Mouse (Mus musculus): ENCODE measurements around the gene Ar.

Ar gene

GRCm38 (mm10) chrX:98148531-98149342 lies at the start of gene Ar:
Gene Ar, plus strand, starts transcription at chrX:98148769.
- ChIA-PET POLR2A (interaction anchor here in 1 of 4 experiments (0.6 kb wide), 2 partner anchors 21 to 746 kb away, joined by 3 read pairs; no protein-coding TSS in a partner anchor), CTCF (no interaction called here)

GRCm38 (mm10) chrX:98149724-98150392 lies 1.3 kb downstream of the Ar start:
- ChIA-PET POLR2A (interaction anchor here in 1 of 4 experiments (0.7 kb wide), 1 partner anchor 1407 kb away, joined by 3 read pairs; no protein-coding TSS in a partner anchor), CTCF (no interaction called here)

- POLR2A ChIA-PET, result interaction anchor here in 1 of 4 experiments (0.6 kb wide), 1 partner anchor 564 kb away, joined by 4 read pairs; no protein-coding TSS in a partner anchor
- CTCF ChIA-PET, result no interaction called here
Observed at GRCm38 (mm10) chrX:98150393-98151119, 2.0 kb downstream of the Ar start.

- ChIA-PET POLR2A (no interaction called here), CTCF (no interaction called here)
Observed at GRCm38 (mm10) chrX:98189759-98190158, 41.2 kb downstream of the Ar start.

GRCm38 (mm10) chrX:98205766-98206165 lies 57.2 kb downstream of the Ar start:
- ChIA-PET CTCF (no interaction called here), POLR2A (no interaction called here)

- POLR2A ChIA-PET, result no interaction called here
- CTCF ChIA-PET, result no interaction called here
Observed at GRCm38 (mm10) chrX:98207166-98207565, 58.6 kb downstream of the Ar start.

- POLR2A ChIA-PET, result interaction anchor here in 1 of 4 experiments (0.7 kb wide), 1 partner anchor 167 kb away, joined by 3 read pairs; no protein-coding TSS in a partner anchor
- CTCF ChIA-PET, result interaction anchor here in 1 of 4 experiments (0.5 kb wide), 1 partner anchor 134 kb away, joined by 5 read pairs; no protein-coding TSS in a partner anchor
Observed at GRCm38 (mm10) chrX:98216103-98216502, 67.5 kb downstream of the Ar start.

GRCm38 (mm10) chrX:98239011-98239410 lies 90.4 kb downstream of the Ar start:
- ChIA-PET CTCF (no interaction called here), POLR2A (no interaction called here)

GRCm38 (mm10) chrX:98245108-98245507 lies 96.5 kb downstream of the Ar start:
- ChIA-PET CTCF (no interaction called here), POLR2A (no interaction called here)

GRCm38 (mm10) chrX:98248363-98248762 lies 99.8 kb downstream of the Ar start:
- POLR2A ChIA-PET, result no interaction called here

GRCm38 (mm10) chrX:98259620-98260019 lies 111.1 kb downstream of the Ar start:
- POLR2A ChIA-PET, result no interaction called here
- CTCF ChIA-PET, result no interaction called here

More at GRCm38 (mm10) chrX:98248363-98248762, 99.8 kb downstream of the Ar start:
- CTCF ChIA-PET, result no interaction called here

GRCm38 (mm10) chrX:98265755-98266154 lies 117.2 kb downstream of the Ar start:
- ChIA-PET CTCF (no interaction called here), POLR2A (no interaction called here)

- POLR2A ChIA-PET, result no interaction called here
- CTCF ChIA-PET, result no interaction called here
Observed at GRCm38 (mm10) chrX:98271361-98271760, 122.8 kb downstream of the Ar start.

GRCm38 (mm10) chrX:98291763-98292162 lies 143.2 kb downstream of the Ar start:
- CTCF ChIA-PET, result no interaction called here
- POLR2A ChIA-PET, result no interaction called here

- ChIA-PET POLR2A (no interaction called here), CTCF (no interaction called here)
Observed at GRCm38 (mm10) chrX:98300685-98301084, 152.1 kb downstream of the Ar start.

GRCm38 (mm10) chrX:98301924-98302323 lies 153.4 kb downstream of the Ar start:
- POLR2A ChIA-PET, result no interaction called here
- CTCF ChIA-PET, result no interaction called here

GRCm38 (mm10) chrX:98315961-98316360 lies 167.4 kb downstream of the Ar start:
- CTCF ChIA-PET, result no interaction called here
- POLR2A ChIA-PET, result no interaction called here

- POLR2A ChIA-PET, result interaction anchor here in 1 of 4 experiments (0.6 kb wide), 1 partner anchor 228 kb away, joined by 3 read pairs; no protein-coding TSS in a partner anchor
- CTCF ChIA-PET, result no interaction called here
Observed at GRCm38 (mm10) chrX:98317483-98317882, 168.9 kb downstream of the Ar start.

- ChIA-PET CTCF (no interaction called here), POLR2A (no interaction called here)
Observed at GRCm38 (mm10) chrX:98323105-98323504, 174.5 kb downstream of the Ar start.

GRCm38 (mm10) chrX:98347481-98347880 lies 198.9 kb downstream of the Ar start:
- CTCF ChIA-PET, result no interaction called here
- POLR2A ChIA-PET, result no interaction called here
